Mouse (Mus musculus) G1E (cell line): ENCODE measurements at regions not wholly inside any gene's neighbourhood (a gene's known extent, or its start where the extent isn't known, plus 50 kb on each side); places are given as distances from the start of the nearest gene placed in this dataset.

Experiments used
- ATAC-seq: 2 replicates; pipeline ENCODE4 v1.8.0; 2016; ENCODE audit warnings: mild to moderate bottlenecking; ENCODE audit not compliant: insufficient number of reproducible peaks, poor library complexity, low FRiP score, severe bottlenecking; ENCODE audit errors: extremely low read depth
- DNase-seq: peaks from one replicate; pipeline ENCODE4 v3.0.0; 2012; ENCODE audit warnings: low spot score
- H3K27me3 ChIP-seq: 2 replicates; pipeline ENCODE4 v1.6.1; 2012; ENCODE audit warnings: mild to moderate bottlenecking, low read length, inconsistent platforms; ENCODE audit not compliant: insufficient read depth
- H3K36me3 ChIP-seq: replicated peaks from 2 replicates; pipeline ENCODE3; 2012; ENCODE audit warnings: mild to moderate bottlenecking, inconsistent platforms
- H3K4me1 ChIP-seq: 2 replicates; pipeline ENCODE4 v1.6.1; 2012; ENCODE audit warnings: low read depth, low read length, inconsistent platforms, mixed read lengths; ENCODE audit not compliant: insufficient read depth
- H3K4me3 ChIP-seq: 2 replicates; pipeline ENCODE4 v1.5.1; 2012; ENCODE audit warnings: low read depth, mild to moderate bottlenecking, inconsistent platforms, low read length, moderate library complexity, mixed read lengths
- H3K9me3 ChIP-seq: replicated peaks from 2 replicates; pipeline ENCODE4 v1.6.1; 2012; ENCODE audit warnings: inconsistent platforms
- CTCF ChIP-seq: IDR thresholded peaks from 2 replicates; pipeline ENCODE4 v1.5.1; 2012; ENCODE audit warnings: low read depth, low read length, inconsistent platforms, mixed read lengths
- GATA1 ChIP-seq: IDR thresholded peaks from 2 replicates; pipeline ENCODE4 v1.6.1; 2012; ENCODE audit warnings: borderline replicate concordance, low read length, inconsistent platforms, mixed read lengths
- GATA2 ChIP-seq: IDR thresholded peaks from 2 replicates; pipeline ENCODE4 v1.6.1; 2012; ENCODE audit warnings: low read depth, low read length, inconsistent platforms, borderline replicate concordance
- POLR2AphosphoS5 ChIP-seq: IDR thresholded peaks from 2 replicates; pipeline ENCODE4 v1.6.1; 2012; ENCODE audit warnings: low read depth, low read length, inconsistent platforms; ENCODE audit not compliant: insufficient replicate concordance
- TAL1 ChIP-seq: conservative IDR thresholded peaks from 2 replicates; pipeline ENCODE4 v1.6.1; 2012; ENCODE audit warnings: low read depth, low read length, inconsistent platforms, mixed read lengths

DNA sequence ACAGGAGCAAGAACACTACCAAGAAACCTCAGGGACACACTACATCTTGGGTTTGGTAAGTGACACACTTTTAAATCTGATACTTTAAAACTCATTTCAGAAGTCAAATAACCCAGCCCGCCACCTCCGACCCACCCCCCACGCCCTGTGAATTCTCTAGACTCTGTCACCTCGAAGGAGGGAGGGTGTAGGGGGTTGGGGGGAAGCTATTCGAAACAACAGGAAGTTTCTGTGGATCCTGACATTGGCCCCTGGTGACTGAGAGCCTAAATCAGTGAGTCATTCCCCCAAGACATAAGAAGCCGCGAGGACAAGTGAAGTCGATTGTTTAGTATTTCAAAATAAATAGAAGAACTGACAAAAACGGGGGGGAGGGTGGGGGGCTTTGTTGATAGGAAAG lies 198.7 kb upstream of the Spdye4c start:
- TF ChIP-seq POLR2AphosphoS5 (no peak), CTCF (no peak), TAL1 (no peak), GATA2 (no peak), GATA1 (no peak)
- DNase-seq (no peak), ATAC-seq (no peak)
- no peak overlapping the region for H3K4me3 ChIP-seq
- H3K36me3 ChIP-seq = no peaks in the 10 kb centered on the region
- H3K27me3 ChIP-seq = peaks cover 11% of the 10 kb centered on the region
- H3K9me3 ChIP-seq = no peaks in the 10 kb centered on the region
- H3K4me1 ChIP-seq = no peaks in the 10 kb centered on the region

- Histone ChIP-seq H3K9me3 (no peaks in the 10 kb centered on the region), H3K27me3 (peaks cover 11% of the 10 kb centered on the region), H3K4me3 (no peak overlapping the region), H3K36me3 (no peaks in the 10 kb centered on the region), H3K4me1 (no peaks in the 10 kb centered on the region)
- ATAC-seq (no peak), DNase-seq (no peak)
- TF ChIP-seq POLR2AphosphoS5 = no peak
- no peak for TF ChIP-seq CTCF
- TF ChIP-seq GATA1 = no peak
- TF ChIP-seq GATA2 = no peak
- no peak for TF ChIP-seq TAL1
Measured at GRCm38 (mm10) chr2:128393401-128393800, 197.6 kb upstream of the Spdye4c start.

DNA sequence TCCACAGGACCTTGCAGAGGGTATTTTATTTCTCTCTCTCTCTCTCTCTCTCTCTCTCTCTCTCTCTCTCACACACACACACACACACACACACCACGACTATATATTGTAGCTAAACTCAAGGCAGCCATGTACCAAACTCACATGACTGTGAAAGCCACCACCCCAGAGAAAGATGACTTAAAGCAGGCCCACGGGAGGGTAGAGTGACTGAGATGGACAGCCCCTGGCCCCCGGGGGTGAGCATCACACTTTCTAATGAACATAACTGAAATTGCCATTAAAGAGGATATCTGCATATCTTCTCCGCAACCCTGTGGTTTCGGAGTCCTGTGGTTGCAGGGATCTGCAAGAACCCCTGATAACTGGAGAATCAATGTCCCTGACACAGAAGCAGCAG lies 197.1 kb upstream of the Spdye4c start:
- no peaks in the 10 kb centered on the region for H3K4me1 ChIP-seq
- H3K4me3 ChIP-seq = no peak overlapping the region
- no peaks in the 10 kb centered on the region for H3K36me3 ChIP-seq

GRCm38 (mm10) chr2:128395308-128396007 lies 195.6 kb upstream of the Spdye4c start:
- Histone ChIP-seq H3K27me3 (peaks cover 11% of the 10 kb centered on the region), H3K9me3 (no peaks in the 10 kb centered on the region), H3K36me3 (no peaks in the 10 kb centered on the region), H3K4me1 (no peaks in the 10 kb centered on the region), H3K4me3 (no peak overlapping the region)
- DNase-seq (no peak), ATAC-seq (no peak)
- TF ChIP-seq CTCF = no peak
- no peak for TF ChIP-seq TAL1
- no peak for TF ChIP-seq GATA1
- TF ChIP-seq GATA2 = no peak
- no peak for TF ChIP-seq POLR2AphosphoS5

More for the DNA sequence above, 197.1 kb upstream of the Spdye4c start:
- ATAC-seq (no peak), DNase-seq (no peak)
- TF ChIP-seq GATA1 (no peak), TAL1 (no peak), GATA2 (no peak), POLR2AphosphoS5 (no peak), CTCF (no peak)
- Histone ChIP-seq H3K27me3 (peaks cover 11% of the 10 kb centered on the region), H3K9me3 (no peaks in the 10 kb centered on the region)

- ATAC-seq (peak; percentile 22), DNase-seq (peak; percentile 54)
Measured at GRCm38 (mm10) chr2:128396008-128396346, 195.0 kb upstream of the Spdye4c start.

GRCm38 (mm10) chr2:128401359-128401758 lies 189.7 kb upstream of the Spdye4c start:
- Histone ChIP-seq H3K36me3 (no peaks in the 10 kb centered on the region), H3K27me3 (peaks cover 4% of the 10 kb centered on the region), H3K9me3 (no peaks in the 10 kb centered on the region), H3K4me3 (no peak overlapping the region), H3K4me1 (peaks cover 2% of the 10 kb centered on the region; the same call in 1 of the 2 replicates)
- ATAC-seq (no peak), DNase-seq (no peak)
- TF ChIP-seq GATA1 = no peak
- TF ChIP-seq POLR2AphosphoS5 = no peak
- TF ChIP-seq CTCF = no peak
- no peak for TF ChIP-seq TAL1
- TF ChIP-seq GATA2 = no peak

More at GRCm38 (mm10) chr2:128396008-128396346, 195.0 kb upstream of the Spdye4c start:
- Histone ChIP-seq H3K9me3 (no peaks in the 10 kb centered on the region), H3K4me1 (no peaks in the 10 kb centered on the region), H3K27me3 (peaks cover 11% of the 10 kb centered on the region), H3K36me3 (no peaks in the 10 kb centered on the region), H3K4me3 (no peak overlapping the region)
- peak; percentile 77 for TF ChIP-seq CTCF
- TF ChIP-seq GATA2 = no peak
- TF ChIP-seq POLR2AphosphoS5 = no peak
